Mouse (Mus musculus) thymus, adult 2 months (tissue): ENCODE measurements around the gene Ceacam1. TPM values are rescaled to one million over a fixed set of nuclear protein-coding genes. Genes with fewer than 3 reads are reported as not detected.

ENCODE experiments used
- DNase-seq: peaks from one replicate; pipeline ENCODE4 v3.0.0; 2021
- H3K27ac ChIP-seq: fragments of 200-500 bp; 2 replicates; pipeline ENCODE4 v1.5.1; 2012; ENCODE audit warnings: low read length, control low read depth; ENCODE audit not compliant: control insufficient read depth, insufficient read depth
- H3K27me3 ChIP-seq: fragments of 200-500 bp; 2 replicates; pipeline ENCODE4 v1.6.1; 2012; ENCODE audit warnings: mild to moderate bottlenecking, low read length, moderate library complexity, mixed read lengths; ENCODE audit not compliant: control insufficient read depth, insufficient read depth
- H3K36me3 ChIP-seq: fragments of 200-500 bp; 2 replicates; pipeline ENCODE4 v1.6.1; 2012; ENCODE audit warnings: mild to moderate bottlenecking, low read length, moderate library complexity; ENCODE audit not compliant: control insufficient read depth, insufficient read depth
- H3K4me1 ChIP-seq: fragments of 200-500 bp; replicated peaks from 2 replicates; pipeline ENCODE4 v1.6.1; 2012; ENCODE audit warnings: low read length; ENCODE audit not compliant: control insufficient read depth, insufficient read depth
- H3K4me3 ChIP-seq: fragments of 200-500 bp; 2 replicates; pipeline ENCODE4 v1.5.1; 2012; ENCODE audit warnings: mild to moderate bottlenecking, low read length, control low read depth, moderate library complexity; ENCODE audit not compliant: control insufficient read depth, insufficient read depth
- CTCF ChIP-seq: fragments of 200-500 bp; IDR thresholded peaks from 2 replicates; pipeline ENCODE4 v1.5.1; 2012; ENCODE audit warnings: mild to moderate bottlenecking, control low read depth, low read length, moderate library complexity, borderline replicate concordance; ENCODE audit not compliant: control insufficient read depth, poor library complexity, insufficient read depth; ENCODE audit errors: extremely low read depth
- POLR2A ChIP-seq: fragments of 200-500 bp; IDR thresholded peaks from 2 replicates; pipeline ENCODE4 v1.6.1; 2012; ENCODE audit warnings: mild to moderate bottlenecking, low read length, control low read depth, moderate library complexity; ENCODE audit not compliant: control insufficient read depth, poor library complexity, insufficient read depth; ENCODE audit errors: extremely low read depth
- WGBS: fragments of 180-500 bp; shearing (Covaris S2); methylation state at CpG from one replicate; pipeline ENCODE4 v1.1.7; 2018; 5-methylcytosine and 5-hydroxymethylcytosine counted together
- polyA plus RNA-seq: library from polyadenylated mRNA; depleted of rRNA; stranded (reverse); fragments of >200 nt; gene quantifications from 2 replicates; pipeline ENCODE4 v1.2.3, GENCODE M21; 2012; rRNA removed

Gene Ceacam1
- polyA plus RNA-seq, 1 experiment: 5.0 TPM

DNA sequence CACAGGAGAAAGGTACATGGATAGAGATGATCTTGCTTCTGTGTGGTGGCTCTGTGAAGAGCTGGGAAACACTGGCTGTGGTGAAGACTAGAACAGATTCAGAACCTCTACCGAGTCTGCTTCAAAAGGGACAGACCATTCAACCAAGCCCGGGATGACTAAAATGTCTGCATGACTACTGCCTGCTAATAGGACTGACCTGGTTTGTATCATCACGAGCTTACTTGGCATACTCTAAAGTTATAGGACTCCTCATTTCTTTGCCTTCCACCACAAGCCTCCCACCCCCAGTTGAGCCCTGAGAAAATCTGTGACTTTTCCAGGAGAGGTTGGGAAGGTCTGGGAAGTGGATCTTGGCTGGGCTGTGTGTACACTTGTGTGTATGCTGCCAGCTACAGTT lies 65.5 kb downstream of the Ceacam1 start:
- WGBS: 95% methylated on average over 3 of the region's 3 CpGs
- Histone ChIP-seq H3K27ac (no peak overlapping the region), H3K27me3 (no peaks in the 10 kb centered on the region), H3K4me1 (peaks cover 3% of the 10 kb centered on the region), H3K36me3 (no peaks in the 10 kb centered on the region), H3K4me3 (no peak overlapping the region)
- TF ChIP-seq POLR2A (no peak), CTCF (no peak)
- no peak for DNase-seq

Other genes with a start within 250 kb of the Ceacam1 start
- 332 and 343 TPM in 2 replicates for gene Gsk3a, start 239.8 kb downstream of the Ceacam1 start, polyA plus RNA-seq
- gene Erf, start 226.8 kb downstream of the Ceacam1 start, polyA plus RNA-seq: 59.4 and 60.4 TPM in 2 replicates
- 270 and 297 TPM in 2 replicates for gene Cic, start 209.9 kb downstream of the Ceacam1 start, polyA plus RNA-seq
- gene Pafah1b3, start 179.6 kb downstream of the Ceacam1 start, polyA plus RNA-seq: 138 and 140 TPM in 2 replicates
- gene Prr19, start 176.2 kb downstream of the Ceacam1 start, polyA plus RNA-seq: 0.08 TPM in 1 of 2 replicates, not detected in the other
- gene Tmem145, start 171.5 kb downstream of the Ceacam1 start, polyA plus RNA-seq: 0.08 and 0.13 TPM in 2 replicates
- gene Megf8, start 160.4 kb downstream of the Ceacam1 start, polyA plus RNA-seq: 11.9 and 14.8 TPM in 2 replicates
- 13.4 and 20.6 TPM in 2 replicates for gene Cnfn, start 107.9 kb downstream of the Ceacam1 start, polyA plus RNA-seq
- gene Lipe, start 78.9 kb downstream of the Ceacam1 start, polyA plus RNA-seq: 75.3 and 91.6 TPM in 2 replicates
- gene Cxcl17, start 64.7 kb downstream of the Ceacam1 start, polyA plus RNA-seq: 0.56 and 1.2 TPM in 2 replicates
- 0.22 TPM in 1 of 2 replicates, not detected in the other for gene Ceacam2, start 62.3 kb upstream of the Ceacam1 start, polyA plus RNA-seq
- not detected in 2 replicates for gene Erich4, start 138.3 kb upstream of the Ceacam1 start, polyA plus RNA-seq
- 80.2 and 86.2 TPM in 2 replicates for gene Dmac2, start 141.8 kb upstream of the Ceacam1 start, polyA plus RNA-seq
- gene B3gnt8, start 149.1 kb upstream of the Ceacam1 start, polyA plus RNA-seq: 28.7 and 32.8 TPM in 2 replicates
- gene Bckdha, start 181.4 kb upstream of the Ceacam1 start, polyA plus RNA-seq: 166 and 181 TPM in 2 replicates
- 141 and 146 TPM in 2 replicates for gene Exosc5, start 181.6 kb upstream of the Ceacam1 start, polyA plus RNA-seq
- gene Tmem91, start 197.6 kb upstream of the Ceacam1 start, polyA plus RNA-seq: 1.4 and 2.9 TPM in 2 replicates
- 153 and 164 TPM in 2 replicates for gene B9d2, start 203.2 kb upstream of the Ceacam1 start, polyA plus RNA-seq
- gene Tgfb1, start 209.4 kb upstream of the Ceacam1 start, polyA plus RNA-seq: 125 and 157 TPM in 2 replicates
- 184 and 185 TPM in 2 replicates for gene Ccdc97, start 241.5 kb upstream of the Ceacam1 start, polyA plus RNA-seq